Mouse (Mus musculus) layer of hippocampus, adult 9-10 months (tissue): ENCODE results near the gene Ly6g6c.

Source experiments
- DNase-seq: peaks from one replicate; pipeline ENCODE4 v3.0.0; 2022; ENCODE audit warnings: low spot score

Gene Ly6g6c

GRCm38 (mm10) chr17:35115046-35116019 is 50.1 kb downstream of the Ly6g6c start, which contains the start of gene Ly6g5b:
Gene Ly6g5b (minus strand): TSS chr17:35115428.
- no peak for DNase-seq
